9 mouse cellular contexts compared by ENCODE assay signal in genomic region chr2:103591742-103592590, GRCm38 (mm10). TPM values are rescaled to one million over a fixed set of nuclear protein-coding genes. Genes with fewer than 3 reads are reported as not detected.
DNase-seq lines count a peak whose midpoint lies in the region; ATAC-seq lines count a peak whose summit lies in the region.
"Had no signal": no experiment of that assay in that cellular context is flagged by ENCODE, and none has a peak within 500 bp of the region (broad histone marks: within the 10 kb centered on the region; RNA-seq: fewer than 3 reads in every experiment).

No protein-coding gene starts in this region.

- H3K4me2 ChIP-seq in heart, embryonic 15.5 days: peak overlapping the region; percentile 11; the same call in 1 of the 2 replicates
- no peak overlapping the region for H3K4me2 ChIP-seq in neural tube, embryonic 15.5 days
- H3K4me2 ChIP-seq in liver, embryonic 11.5 days: no peak overlapping the region; the same call in 1 of the 2 replicates
- H3K4me2 ChIP-seq: liver, embryonic 13.5 days had no signal

- ATAC-seq in heart, embryonic 15.5 days (replicated peaks; ENCODE audit: insufficient number of reproducible peaks, insufficient read depth, low FRiP score, low read depth): peak; percentile 75
- peak; percentile 45; the same call in 1 of the 2 replicates for ATAC-seq in neural tube, embryonic 15.5 days (ENCODE audit: low FRiP score)
- no peak for ATAC-seq in liver, embryonic 11.5 days (replicated peaks; ENCODE audit: low FRiP score)

- H3K9ac ChIP-seq in heart, embryonic 15.5 days: no peak overlapping the region
- no peak overlapping the region for H3K9ac ChIP-seq in neural tube, embryonic 15.5 days (replicated peaks)
- H3K9ac ChIP-seq in liver, embryonic 11.5 days (ENCODE audit: low read depth, low read length): no peak overlapping the region
- H3K9ac ChIP-seq: liver, embryonic 13.5 days had no signal

- no peaks in the 10 kb centered on the region for H3K36me3 ChIP-seq in embryonic facial prominence, embryonic 10.5 days (replicated peaks)
- no peaks in the 10 kb centered on the region for H3K36me3 ChIP-seq in heart, embryonic 15.5 days
- H3K36me3 ChIP-seq in neural tube, embryonic 15.5 days: no peaks in the 10 kb centered on the region
- H3K36me3 ChIP-seq in liver, embryonic 11.5 days (ENCODE audit: control insufficient read depth, insufficient read depth, low read length): no peaks in the 10 kb centered on the region
- H3K36me3 ChIP-seq: liver, embryonic 13.5 days had no signal

- intact Hi-C loops in gastrocnemius, postnatal 36 days (cut with DNase I): no loop called here
- intact Hi-C loops in left cerebral cortex, postnatal 25 days (cut with DNase I): no loop called here

- H3K4me1 ChIP-seq in embryonic facial prominence, embryonic 10.5 days: peaks cover 49% of the 10 kb centered on the region
- H3K4me1 ChIP-seq in heart, embryonic 15.5 days (replicated peaks): peaks cover 94% of the 10 kb centered on the region
- peaks cover 35% of the 10 kb centered on the region for H3K4me1 ChIP-seq in neural tube, embryonic 15.5 days
- peaks cover 18% of the 10 kb centered on the region for H3K4me1 ChIP-seq in liver, embryonic 11.5 days (replicated peaks; ENCODE audit: control insufficient read depth, insufficient read depth, low read length)

- H3K4me3 ChIP-seq in embryonic facial prominence, embryonic 10.5 days: no peak overlapping the region
- no peak overlapping the region for H3K4me3 ChIP-seq in heart, embryonic 15.5 days
- H3K4me3 ChIP-seq in neural tube, embryonic 15.5 days (replicated peaks): no peak overlapping the region
- no peak overlapping the region for H3K4me3 ChIP-seq in liver, embryonic 11.5 days (ENCODE audit: low read depth, low read length)
- H3K4me3 ChIP-seq: liver, embryonic 13.5 days had no signal

- H3K9me3 ChIP-seq in embryonic facial prominence, embryonic 10.5 days: no peaks in the 10 kb centered on the region
- H3K9me3 ChIP-seq in heart, embryonic 15.5 days (replicated peaks): no peaks in the 10 kb centered on the region
- no peaks in the 10 kb centered on the region for H3K9me3 ChIP-seq in neural tube, embryonic 15.5 days (replicated peaks)
- H3K9me3 ChIP-seq in liver, embryonic 11.5 days (ENCODE audit: control insufficient read depth, low read length): no peaks in the 10 kb centered on the region
- H3K9me3 ChIP-seq: liver, embryonic 13.5 days had no signal

- WGBS in embryonic facial prominence, embryonic 10.5 days: 43% methylated on average over 9 of the region's 9 CpGs
- 33% methylated on average over 9 of the region's 9 CpGs for WGBS in heart, embryonic 15.5 days
- WGBS in neural tube, embryonic 15.5 days: 43% methylated on average over 9 of the region's 9 CpGs
- WGBS in liver, embryonic 11.5 days: 48% methylated on average over 9 of the region's 9 CpGs

- H3K27ac ChIP-seq in embryonic facial prominence, embryonic 10.5 days (replicated peaks): peak overlapping the region; percentile 65
- peak overlapping the region; percentile 75 for H3K27ac ChIP-seq in heart, embryonic 15.5 days
- H3K27ac ChIP-seq in neural tube, embryonic 15.5 days (replicated peaks): peak overlapping the region; percentile 49
- H3K27ac ChIP-seq in liver, embryonic 11.5 days (ENCODE audit: low read depth, low read length): no peak overlapping the region; the same call in 1 of the 2 replicates
- H3K27ac ChIP-seq: liver, embryonic 13.5 days had no signal

- H3K27me3 ChIP-seq in embryonic facial prominence, embryonic 10.5 days (replicated peaks; ENCODE audit: low read depth, poor library complexity, severe bottlenecking): no peaks in the 10 kb centered on the region
- no peaks in the 10 kb centered on the region for H3K27me3 ChIP-seq in heart, embryonic 15.5 days
- H3K27me3 ChIP-seq in neural tube, embryonic 15.5 days (replicated peaks): no peaks in the 10 kb centered on the region
- 0 out of 2 replicates have a peak, but pooled peaks cover 2% of the 10 kb centered on the region for H3K27me3 ChIP-seq in liver, embryonic 11.5 days (replicated peaks; ENCODE audit: control insufficient read depth, insufficient read depth, low read length)
- H3K27me3 ChIP-seq: liver, embryonic 13.5 days had no signal

- peak; percentile 14 for DNase-seq in gastrocnemius, postnatal 25 days
- no peak for DNase-seq in gastrocnemius, postnatal 36 days
- no peak for DNase-seq in embryonic facial prominence, embryonic 10.5 days (ENCODE audit: low spot score)
- DNase-seq in left cerebral cortex, postnatal 25 days (ENCODE audit: low spot score in 2 of 2): peak; percentile 45 to 83
- DNase-seq in spleen, postnatal 10 days (ENCODE audit: low spot score in 2 of 2): no peak
- DNase-seq in liver, embryonic 11.5 days (ENCODE audit: low spot score): no peak
- DNase-seq: liver, embryonic 13.5 days had no signal

RNA-seq across cellular contexts. Expression of gene Abtb2, which starts 25.9 kb away (rescaled TPM):
- 1 to 10 TPM; 7.5 to 9.2 TPM for total RNA-seq in gastrocnemius, postnatal 25 days (2021)
- 1 to 10 TPM; 6.3 to 6.7 TPM for total RNA-seq in gastrocnemius, postnatal 36 days (2021)
- polyA plus RNA-seq in embryonic facial prominence, embryonic 10.5 days (2016; fragmentation: Nextera tagmentation; extraction: Ambion mirVana): 9.9 and 13.1 TPM in 2 replicates
- polyA plus RNA-seq in heart, embryonic 15.5 days (2015; fragmentation: Nextera tagmentation; extraction: Ambion mirVana): 20.2 and 21.4 TPM in 2 replicates
- total RNA-seq in left cerebral cortex, postnatal 25 days (2021): 10 to 100 TPM in 1 of 2 experiments, 1 to 10 TPM in 1; 9.8 to 11.4 TPM
- polyA plus RNA-seq in neural tube, embryonic 15.5 days (2015; fragmentation: Nextera tagmentation; extraction: Ambion mirVana): 10.8 and 11.5 TPM in 2 replicates
- 4.6 and 5.4 TPM in 2 replicates for polyA plus RNA-seq in liver, embryonic 11.5 days (2014; fragmentation: Nextera tagmentation; extraction: Ambion mirVana)

Comparison
In these comparisons a context has a peak if more than half of its experiments do, and no peak if none do; other contexts are left out.
1. DNase-seq: peak in gastrocnemius, postnatal 25 days (single experiment) and left cerebral cortex, postnatal 25 days (2 of 2); none in gastrocnemius, postnatal 36 days (0 of 2), embryonic facial prominence, embryonic 10.5 days (single experiment), spleen, postnatal 10 days (0 of 2) and liver, embryonic 11.5 days (single experiment).